Mouse (Mus musculus): ENCODE measurements around the gene Plcl1. TPM values are rescaled to one million over a fixed set of nuclear protein-coding genes. Genes with fewer than 3 reads are reported as not detected.

Plcl1 gene
- total RNA-seq, 2 experiments from 2014 or later, result 25.6 to 27.2 TPM

DNA sequence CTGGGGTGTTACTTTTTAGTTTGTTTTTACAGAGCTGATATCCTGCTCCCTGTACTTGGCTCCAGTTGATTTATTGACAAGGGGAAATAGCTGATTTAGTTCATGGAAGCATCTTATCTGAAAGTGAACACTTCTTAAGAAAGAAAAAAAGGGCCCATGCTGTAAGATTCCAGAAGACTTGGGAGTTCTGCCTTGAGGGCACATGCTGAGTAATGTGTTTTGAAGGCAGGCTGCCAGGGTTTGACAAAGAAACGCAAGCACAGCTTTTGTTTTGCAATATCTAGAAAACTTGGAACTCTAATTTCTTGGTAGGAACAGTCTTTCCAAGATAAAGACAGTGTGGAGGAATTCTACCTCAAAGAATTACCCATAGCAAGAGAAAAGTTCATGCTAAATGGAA lies 194.8 kb downstream of the Plcl1 start:
- DNase-seq (ENCODE audit: extremely low spot score in 1 of 2, low spot score in 1 of 2), result no peak

DNA sequence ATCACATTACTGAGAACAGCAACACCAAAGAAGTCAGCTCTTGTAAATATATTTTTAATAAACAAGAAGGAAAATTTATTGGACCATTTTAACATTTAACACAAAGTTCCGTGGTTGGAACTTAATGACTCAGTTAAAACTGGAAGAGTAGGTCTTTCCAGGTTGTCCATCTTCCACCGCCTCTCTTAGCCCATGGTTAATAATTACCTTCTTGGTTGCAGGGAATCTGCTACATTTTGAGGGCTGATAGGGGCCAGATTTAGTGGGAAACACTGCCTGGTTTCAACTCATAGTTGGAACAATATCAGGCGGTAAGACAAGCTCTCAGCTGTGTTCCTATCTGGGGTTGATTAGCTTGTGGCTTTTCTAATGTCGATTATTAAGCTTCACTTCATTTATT lies 198.9 kb downstream of the Plcl1 start:
- no peak for DNase-seq (ENCODE audit: extremely low spot score in 1 of 2, low spot score in 1 of 2)

DNA sequence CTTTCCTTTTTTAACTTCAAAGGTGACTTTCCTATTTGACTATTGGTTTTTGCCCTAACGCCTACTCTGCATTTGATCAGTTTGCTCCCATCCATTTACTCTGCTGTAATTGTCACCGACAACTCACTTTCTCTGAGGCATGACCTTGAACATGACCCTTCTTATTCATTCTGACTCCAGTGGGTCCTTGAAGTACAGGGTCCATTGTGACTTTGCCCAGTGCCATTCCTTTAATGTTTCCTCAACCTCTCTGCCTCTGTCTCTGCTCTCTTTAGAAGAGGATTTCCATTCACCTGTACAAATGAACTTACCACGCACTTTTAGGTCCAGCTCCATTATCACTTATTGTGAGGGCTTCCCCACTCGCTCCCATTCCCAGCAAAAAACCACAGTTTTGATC lies 199.7 kb downstream of the Plcl1 start:
- no peak for DNase-seq (ENCODE audit: extremely low spot score in 1 of 2, low spot score in 1 of 2)

DNA sequence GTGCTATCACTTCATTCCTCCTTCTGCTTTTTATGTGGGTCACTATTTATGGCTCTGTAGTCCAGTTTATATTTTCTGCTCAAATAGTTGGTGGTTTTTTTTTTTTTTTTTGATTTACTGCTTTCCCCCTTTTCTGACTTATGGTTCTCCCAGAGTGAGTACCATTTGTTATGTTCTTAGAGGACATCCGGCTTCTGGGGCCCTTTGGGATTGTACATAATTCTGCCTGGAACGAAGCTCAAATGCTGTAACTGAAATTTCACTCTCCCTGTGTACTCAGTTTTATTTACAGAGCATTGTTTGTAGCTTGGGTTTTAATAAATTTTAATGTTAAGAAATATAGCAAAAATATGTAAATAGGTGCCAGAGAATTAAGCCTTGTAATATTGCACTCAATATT lies 200.2 kb downstream of the Plcl1 start:
- DNase-seq (ENCODE audit: extremely low spot score in 1 of 2, low spot score in 1 of 2), result no peak

DNA sequence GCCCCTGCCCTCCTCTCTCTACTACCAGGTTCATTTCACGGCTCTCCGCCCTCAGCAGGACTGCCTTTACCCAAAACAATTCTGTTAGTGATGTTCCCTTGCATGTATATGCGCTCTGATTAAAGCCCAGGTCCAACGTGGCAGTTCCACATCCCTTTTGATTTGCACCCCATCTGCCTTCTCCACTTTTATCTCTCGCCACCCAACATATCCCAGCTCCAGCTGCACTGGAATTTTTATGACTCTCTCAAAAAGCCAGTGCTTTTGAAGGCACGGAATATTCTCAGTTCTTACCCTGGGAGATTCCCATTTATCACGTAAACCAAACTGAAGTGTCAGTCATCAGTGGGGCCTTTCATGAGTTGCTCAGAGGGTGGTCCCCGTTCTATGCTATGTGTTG lies 200.7 kb downstream of the Plcl1 start:
- no peak for DNase-seq (ENCODE audit: extremely low spot score in 1 of 2, low spot score in 1 of 2)

DNA sequence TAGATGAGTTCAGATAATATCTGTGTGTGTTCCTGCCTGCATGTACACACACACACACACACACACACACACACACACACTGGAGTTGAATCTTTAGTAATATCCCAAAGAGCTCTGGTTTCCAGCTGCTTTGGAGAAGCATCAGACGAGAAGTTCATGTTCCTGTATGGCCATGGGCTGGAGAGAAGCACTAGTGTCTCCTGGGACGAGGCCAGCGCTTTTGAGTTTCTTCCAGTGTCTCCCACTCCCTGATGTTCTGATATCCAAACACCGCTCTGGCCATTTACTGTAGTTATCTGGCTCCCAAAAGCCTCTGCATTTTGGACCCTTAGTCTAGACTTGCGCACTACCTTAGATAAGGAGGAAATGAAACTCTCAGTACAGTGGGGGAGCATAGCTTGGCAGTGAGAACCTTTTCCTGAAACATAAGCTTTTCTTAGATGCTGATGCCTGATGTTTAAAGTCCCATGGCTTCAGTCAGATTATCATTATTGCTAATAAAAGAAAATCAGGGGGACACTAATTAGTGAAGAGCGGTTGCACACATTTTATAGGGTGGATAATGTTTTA lies 207.1 kb downstream of the Plcl1 start:
- no peak for DNase-seq (ENCODE audit: extremely low spot score in 1 of 2, low spot score in 1 of 2)

DNA sequence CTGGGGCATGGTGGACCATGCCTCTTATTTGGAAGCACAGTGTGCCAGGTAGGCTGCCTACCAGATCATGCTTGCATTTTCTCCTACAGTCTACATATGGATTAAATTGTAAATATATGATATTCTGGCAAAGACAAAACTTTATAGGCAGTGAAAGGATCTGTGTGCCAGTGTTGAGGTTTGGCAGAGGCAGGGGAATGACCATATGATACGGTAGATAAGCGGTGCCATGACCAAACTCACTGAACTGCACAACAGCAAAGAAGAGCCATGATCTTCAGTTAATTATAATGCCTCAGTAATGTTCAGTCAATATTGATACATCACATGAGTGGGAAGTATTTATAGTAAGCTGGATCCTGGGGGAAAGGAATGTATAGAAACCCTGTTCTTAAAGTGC lies 212.1 kb downstream of the Plcl1 start:
- DNase-seq (ENCODE audit: extremely low spot score in 1 of 2, low spot score in 1 of 2), result no peak

DNA sequence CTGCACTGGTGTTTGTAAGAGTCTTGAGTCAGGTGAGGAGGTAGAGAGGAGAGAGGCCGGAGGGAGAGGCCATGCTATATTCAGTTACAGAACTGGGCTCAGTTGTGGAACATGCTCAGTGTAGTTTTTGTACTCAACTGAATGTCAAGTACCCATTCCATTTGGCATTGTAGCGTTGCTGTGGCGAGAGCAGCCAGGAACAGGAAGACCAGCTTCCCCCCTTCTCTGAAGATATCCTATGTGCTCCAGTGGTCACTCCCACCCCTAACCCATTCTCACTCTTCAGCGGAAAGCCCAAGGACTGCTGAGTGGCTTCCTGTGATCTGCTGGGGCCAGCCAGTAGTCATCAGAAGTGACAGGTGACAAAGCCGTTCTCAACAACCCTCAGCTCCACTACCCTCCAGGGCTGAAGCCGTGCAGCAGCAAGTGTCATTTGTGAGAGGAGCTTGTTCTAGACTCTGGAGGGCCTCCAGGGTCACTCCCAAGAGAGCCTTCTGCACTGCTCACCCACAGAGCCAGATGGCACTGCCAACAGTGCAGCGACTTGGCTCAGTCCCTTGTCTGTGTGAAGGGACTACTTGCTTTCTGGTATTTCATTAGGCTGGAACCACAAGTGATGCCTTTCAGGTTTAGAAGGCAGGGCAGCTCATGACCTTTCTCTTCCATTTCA lies 213.0 kb downstream of the Plcl1 start:
- peak in 1 of 2 experiments; percentile 13 for DNase-seq (ENCODE audit: extremely low spot score in 1 of 2, low spot score in 1 of 2)

DNA sequence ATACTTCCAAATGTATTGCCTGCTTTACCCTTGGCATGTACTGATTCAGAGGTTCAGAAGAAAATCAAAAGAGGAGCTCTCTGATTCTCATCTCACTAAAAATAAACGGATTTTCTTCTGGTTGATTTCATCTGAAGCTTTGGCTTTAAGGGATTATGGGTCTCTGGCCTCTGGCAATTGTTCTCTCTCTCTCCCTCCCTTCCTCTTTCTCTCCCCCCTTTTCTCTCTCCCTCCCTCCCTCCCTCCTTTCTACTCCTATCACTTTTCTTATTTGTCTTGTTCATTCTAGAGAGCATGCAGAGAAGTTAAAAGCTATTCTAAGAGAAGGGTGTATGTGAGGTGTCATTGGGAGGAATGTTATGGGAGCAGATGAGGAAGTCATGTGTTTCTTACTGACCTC lies 225.8 kb downstream of the Plcl1 start:
- no peak for DNase-seq (ENCODE audit: extremely low spot score in 1 of 2, low spot score in 1 of 2)

DNA sequence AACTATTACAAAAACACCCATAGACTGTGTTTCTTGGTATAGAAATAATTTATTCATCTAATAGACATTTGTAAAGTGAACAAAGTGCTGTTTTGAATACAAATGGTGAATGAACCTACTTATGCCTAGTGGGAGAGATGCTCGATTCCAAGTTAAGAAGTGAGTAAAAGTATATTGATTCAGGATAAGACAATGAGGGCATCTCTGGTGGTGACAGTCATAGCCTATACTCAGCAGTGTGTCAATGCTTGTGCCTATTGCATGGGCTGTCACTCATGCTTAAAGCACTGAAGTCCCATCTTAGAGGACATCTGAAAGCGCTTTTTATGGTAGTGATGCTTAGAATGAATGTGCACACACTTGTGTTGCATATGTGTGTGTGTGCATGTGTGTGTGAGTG lies 226.3 kb downstream of the Plcl1 start:
- DNase-seq (ENCODE audit: extremely low spot score in 1 of 2, low spot score in 1 of 2), result no peak

DNA sequence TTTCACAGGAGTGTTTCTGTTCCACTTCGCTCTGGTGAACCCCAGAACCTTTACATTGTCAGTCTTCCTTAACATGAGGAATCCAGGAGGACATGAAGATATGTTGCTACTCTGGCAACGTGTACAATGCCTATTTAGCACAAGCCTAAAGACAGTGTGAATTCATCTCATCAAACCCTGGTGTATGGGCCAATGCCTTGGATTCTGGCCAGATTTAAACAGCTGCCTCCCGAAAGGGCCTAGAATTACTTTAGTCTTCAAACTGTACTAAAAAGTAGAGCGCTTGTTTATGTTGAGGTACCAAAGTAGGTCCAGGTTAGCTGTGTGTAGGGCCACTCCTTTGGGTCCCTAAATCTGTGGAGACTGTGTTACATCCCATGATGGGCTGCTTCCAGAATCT lies 227.6 kb downstream of the Plcl1 start:
- no peak for DNase-seq (ENCODE audit: extremely low spot score in 1 of 2, low spot score in 1 of 2)

DNA sequence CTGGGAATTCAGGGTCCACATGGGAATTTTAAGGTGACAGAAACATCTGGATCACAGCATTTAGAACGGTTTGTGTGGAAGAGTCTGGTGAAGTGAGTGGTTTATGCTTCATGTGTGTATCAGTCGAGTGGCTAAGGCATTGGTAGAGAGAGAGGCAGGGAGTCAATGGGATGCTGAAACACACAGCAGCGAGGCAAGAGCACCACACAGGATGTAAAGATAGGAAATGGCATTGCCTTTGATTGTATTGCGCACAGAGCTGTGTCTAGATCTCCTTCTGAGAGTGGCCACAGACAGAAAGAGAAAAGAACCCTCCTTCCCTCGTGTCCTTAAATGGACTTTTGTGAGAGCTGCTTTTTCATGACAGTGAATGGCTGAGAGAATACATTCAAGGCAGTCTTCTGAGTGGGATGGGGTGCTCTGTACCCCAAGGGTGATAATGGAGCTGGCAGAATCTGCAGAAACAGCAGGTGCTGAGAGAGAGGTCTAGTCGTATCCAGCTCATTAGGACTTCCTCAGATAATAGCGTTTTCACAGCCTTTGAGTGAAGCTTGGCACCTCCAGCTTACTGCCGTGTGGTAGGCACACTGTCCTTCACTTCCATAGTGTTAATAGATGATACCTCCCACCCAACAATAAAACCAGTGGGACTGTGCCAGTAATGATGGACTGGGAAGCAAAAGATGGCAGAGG lies 253.9 kb downstream of the Plcl1 start:
- no peak for DNase-seq (ENCODE audit: extremely low spot score in 1 of 2, low spot score in 1 of 2)

DNA sequence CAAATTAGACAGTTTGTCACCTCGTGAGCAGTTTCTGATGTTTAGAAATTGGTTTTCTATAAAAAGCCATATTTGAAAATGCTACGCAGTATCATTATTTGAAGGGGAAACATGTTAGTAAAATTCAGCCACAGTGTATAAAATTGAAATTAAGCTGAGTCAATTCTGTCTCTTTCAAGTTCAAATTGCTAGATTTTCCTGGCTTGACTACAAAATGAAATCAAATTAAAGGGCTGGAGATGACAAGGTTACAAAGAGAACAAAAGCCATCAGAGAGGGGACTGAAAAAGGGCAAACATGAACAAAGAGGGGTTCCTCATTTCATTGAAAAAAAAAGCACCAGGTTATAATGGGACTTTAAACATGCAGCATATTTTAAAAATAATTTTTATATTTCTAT lies 255.7 kb downstream of the Plcl1 start:
- DNase-seq (ENCODE audit: extremely low spot score in 1 of 2, low spot score in 1 of 2), result no peak

DNA sequence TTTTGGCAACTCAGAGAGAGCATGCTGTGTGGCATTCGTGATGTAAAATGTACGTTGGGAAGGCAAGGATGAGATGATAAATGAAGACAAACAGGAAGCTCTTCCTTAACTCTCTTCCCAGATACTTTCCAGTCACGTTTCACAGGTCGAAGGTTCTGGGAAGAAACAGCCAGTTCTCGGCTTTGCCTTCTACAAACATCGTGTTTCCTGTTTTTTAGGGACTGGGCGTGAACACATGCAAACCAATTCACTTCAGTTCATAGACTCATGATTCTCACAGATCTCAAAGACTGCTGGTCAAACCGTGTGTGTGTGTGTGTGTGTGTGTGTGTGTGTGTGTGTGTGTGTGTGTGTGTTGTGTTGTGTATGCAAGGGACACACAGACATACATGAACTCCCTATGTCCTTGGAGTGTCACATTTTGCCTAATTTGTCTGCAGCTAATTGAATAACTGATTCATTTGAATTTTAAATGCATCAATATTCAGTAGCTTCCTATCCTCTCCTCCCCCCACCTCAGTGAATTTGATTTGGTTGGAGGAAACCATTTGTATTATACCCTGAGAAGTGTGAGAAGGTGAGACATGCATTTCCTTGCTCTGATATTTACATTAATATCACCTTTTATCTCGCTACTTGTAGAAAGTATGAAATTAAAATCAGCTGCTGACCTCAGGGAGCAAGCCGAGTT lies 259.6 kb downstream of the Plcl1 start:
- DNase-seq (ENCODE audit: extremely low spot score in 1 of 2, low spot score in 1 of 2), result no peak

DNA sequence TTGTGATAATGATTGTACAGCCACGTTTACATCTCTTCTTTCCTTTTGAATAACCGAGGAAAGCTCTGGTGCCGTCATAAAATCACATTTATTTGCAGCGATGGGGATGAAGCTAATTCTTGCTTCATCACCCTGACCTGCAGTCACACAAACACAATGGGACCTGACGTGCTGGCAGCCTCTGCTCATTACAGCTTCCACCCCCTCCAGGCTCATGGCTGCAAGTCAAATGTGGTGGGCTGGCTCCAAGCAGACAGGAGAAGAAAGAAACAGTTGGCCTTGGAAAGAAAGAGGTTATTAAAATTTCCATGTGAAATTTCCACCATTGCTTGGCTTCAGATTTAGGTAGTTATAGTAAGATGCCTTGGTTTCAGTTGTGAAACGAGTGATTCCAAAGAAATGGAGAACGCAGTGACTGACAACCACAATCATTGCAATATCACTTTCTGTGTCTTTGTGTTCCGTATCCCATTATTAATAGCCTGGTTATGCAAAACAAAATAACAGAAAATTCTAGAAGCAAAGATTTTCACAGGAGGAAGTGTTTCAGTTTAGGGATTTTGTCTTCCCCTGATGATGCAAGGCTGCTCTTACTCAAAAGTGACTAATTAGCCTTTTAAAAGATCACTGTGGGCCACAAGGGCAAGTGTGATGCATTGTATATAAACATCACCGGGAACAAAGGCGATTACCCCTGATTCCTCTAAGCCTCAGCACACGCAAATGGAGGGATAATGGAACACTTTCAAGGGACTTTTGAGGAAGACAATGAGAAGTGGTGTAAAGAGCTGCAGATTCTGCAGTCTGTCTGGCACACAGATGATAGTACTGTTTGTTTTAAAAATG lies 260.3 kb downstream of the Plcl1 start:
- peak; percentile 18 to 37 for DNase-seq (ENCODE audit: extremely low spot score in 1 of 2, low spot score in 1 of 2)

DNA sequence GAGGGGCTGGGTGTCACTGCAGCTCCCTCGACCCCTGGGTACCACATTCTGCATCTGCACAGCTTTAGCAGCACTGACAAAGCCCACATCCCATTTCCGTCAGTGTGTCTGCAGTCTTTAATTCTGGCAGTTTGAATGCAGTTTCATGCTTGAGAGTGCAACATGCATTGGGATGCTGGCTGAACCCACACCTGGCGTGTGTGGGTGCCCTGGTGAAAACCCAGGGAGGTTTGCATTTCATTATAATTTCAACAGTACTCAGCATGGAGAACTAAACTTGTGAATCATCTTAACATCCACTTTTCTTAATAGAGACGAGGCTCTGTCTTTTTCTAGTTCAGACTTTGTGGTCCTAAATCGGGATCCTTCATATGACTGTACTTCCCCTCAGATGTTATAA lies 261.1 kb downstream of the Plcl1 start:
- no peak for DNase-seq (ENCODE audit: extremely low spot score in 1 of 2, low spot score in 1 of 2)

DNA sequence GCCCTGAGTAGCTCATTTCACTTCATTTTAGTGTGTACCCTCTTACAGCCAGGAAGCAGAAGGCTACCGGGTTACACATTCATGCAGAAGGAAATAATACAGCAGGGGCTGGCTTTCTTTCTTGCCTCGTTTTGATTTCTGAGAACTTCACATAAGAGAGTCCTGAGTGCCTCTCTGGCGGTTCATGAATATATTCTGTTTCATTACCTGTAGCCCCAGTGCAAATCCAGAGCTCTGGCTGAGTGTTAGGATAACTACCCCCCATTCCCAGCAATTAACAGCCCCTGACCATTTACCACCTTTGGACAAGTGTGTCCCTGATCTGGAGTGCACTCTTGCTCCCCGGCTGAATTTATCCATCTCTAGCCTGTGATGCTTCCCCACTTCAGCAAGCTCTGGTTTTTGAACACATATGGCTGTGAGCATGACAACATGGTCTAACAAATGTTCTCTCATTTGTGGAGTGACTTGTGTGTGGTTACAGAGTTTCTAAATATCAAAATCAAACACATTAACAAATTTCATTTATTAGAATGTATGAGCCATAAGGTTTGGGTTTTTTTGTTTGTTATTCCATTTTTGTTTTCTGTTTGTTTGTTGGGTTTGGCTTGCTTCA lies 263.0 kb downstream of the Plcl1 start:
- DNase-seq (ENCODE audit: extremely low spot score in 1 of 2, low spot score in 1 of 2), result no peak

DNA sequence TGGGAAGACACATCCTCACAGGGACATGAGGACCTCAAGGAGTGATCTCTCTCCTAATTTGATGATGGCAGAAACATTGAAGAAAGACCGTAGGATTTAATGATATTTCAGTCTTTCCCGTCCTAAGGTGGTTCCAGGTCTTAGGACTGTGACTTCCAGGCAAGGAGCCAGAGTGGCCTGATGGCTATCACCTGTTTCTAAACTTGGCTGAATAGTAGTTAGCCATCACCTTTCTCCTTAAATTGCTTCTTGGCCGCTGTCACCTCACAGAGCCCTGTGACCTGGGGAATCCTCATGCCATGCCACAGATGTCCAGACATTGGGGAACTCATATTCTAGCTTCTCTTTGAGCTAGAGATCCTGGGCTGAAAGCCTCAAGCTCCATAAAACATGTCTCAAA lies 277.0 kb downstream of the Plcl1 start:
- no peak for DNase-seq (ENCODE audit: extremely low spot score in 1 of 2, low spot score in 1 of 2)

DNA sequence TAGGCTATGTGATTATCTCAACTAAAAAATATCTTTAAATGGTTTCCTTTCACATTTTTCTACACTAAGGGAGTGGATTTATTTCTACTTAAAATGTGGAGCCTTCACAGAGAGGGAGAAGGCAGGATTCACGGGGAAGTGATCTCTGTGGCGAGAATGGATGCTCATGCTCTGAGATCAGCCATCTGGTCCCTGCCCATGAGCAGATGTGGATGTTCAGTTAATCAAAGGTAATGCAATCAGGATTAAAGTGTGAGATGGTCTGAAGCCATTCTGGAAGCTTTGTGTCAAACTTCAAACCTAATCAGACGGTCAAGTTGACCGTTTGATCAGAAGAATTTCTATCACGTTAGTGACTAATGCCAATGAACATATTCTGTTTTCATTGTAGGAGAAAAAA lies 280.5 kb downstream of the Plcl1 start:
- no peak for DNase-seq (ENCODE audit: extremely low spot score in 1 of 2, low spot score in 1 of 2)

DNA sequence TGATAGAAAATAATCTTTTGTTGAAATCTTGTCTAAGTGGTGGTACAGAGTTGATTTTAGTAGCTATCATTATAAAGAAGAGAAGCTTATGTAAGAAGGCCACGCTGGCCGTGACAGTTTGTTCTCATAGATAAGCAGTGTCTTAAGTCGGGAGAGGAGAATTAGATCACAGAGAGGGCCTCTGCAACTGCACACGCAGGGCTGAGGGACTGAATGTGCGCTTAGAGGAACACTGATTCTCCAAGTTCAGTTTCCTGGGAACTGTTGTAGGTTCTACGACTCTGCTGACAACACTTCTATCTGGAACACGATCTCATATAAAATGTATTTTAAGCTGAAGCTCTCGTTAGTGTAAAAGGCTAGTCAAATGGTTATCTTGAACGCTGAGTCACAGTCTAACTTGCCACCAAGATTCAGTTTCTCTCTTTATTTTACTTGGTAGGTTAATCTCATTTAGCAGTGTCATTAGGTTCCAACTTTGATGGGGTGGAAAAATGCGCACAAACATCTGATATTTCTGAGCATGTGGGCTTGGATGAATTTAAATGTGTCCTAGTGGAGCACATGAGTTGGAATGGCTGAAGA lies 288.0 kb downstream of the Plcl1 start:
- no peak for DNase-seq (ENCODE audit: extremely low spot score in 1 of 2, low spot score in 1 of 2)

Data from layer of hippocampus, postnatal 25 days (tissue).